10 mouse cellular contexts compared by ENCODE assay signal in the genomic region with DNA sequence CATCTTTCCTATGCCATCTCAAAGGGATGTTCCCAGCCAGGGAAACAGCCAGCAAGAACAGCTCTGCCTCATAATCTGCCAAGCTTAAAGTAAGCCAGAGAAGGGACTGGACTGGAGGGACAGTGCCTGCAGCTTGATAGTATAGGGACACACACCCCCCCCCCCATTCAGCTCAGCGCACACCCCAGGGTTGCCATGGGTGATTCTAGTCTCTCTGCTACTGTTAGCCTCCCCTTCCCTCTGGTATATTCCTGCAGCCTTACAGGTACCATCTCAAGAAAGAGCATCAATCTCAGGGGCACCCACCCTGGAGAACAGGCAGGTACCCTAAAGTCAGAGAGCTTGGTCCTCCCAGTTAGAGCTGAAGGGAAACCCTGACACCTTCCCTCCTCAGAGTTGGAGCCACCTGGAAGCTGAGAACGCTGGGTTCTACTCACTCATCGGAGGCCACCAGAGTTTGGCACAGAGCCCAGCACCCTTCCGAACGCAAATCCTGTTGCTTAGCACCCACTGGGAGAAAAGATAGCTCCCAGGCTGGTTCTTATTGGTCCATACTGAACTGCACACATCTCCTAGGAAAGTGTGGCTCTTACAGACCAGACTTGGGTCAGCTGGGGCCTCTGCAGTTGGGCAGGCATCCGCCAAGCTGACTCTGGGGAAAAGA.
DNase-seq lines count a peak whose midpoint lies in the region; ATAC-seq lines count a peak whose summit lies in the region.
"Had no signal": no experiment of that assay in that cellular context is flagged by ENCODE, and none has a peak within 500 bp of the region (broad histone marks: within the 10 kb centered on the region; RNA-seq: fewer than 3 reads in every experiment).

No protein-coding gene starts in this region.

- DNase-seq in gastrocnemius, postnatal 10 days = peak; percentile 43
- DNase-seq in gastrocnemius, adult 8-10 months (ENCODE audit: low spot score in 2 of 2) = no peak
- DNase-seq in midbrain, embryonic 11.5 days (ENCODE audit: low spot score, missing footprints) = no peak
- DNase-seq in layer of hippocampus, postnatal 25 days (ENCODE audit: extremely low spot score in 1 of 2, low spot score in 1 of 2) = peak; percentile 51 to 81
- no peak for DNase-seq in embryo, embryonic 9.5 days (ENCODE audit: extremely low spot score)
- DNase-seq in spleen, postnatal 4 days (ENCODE audit: low spot score in 2 of 2) = no peak
- DNase-seq: cerebellum, adult 8-10 months had no signal

- H3K27me3 ChIP-seq in midbrain, embryonic 16.5 days (ENCODE audit: control insufficient read depth, insufficient read depth, low read depth, low read length) = no peaks in the 10 kb centered on the region
- no peaks in the 10 kb centered on the region for H3K27me3 ChIP-seq in midbrain, embryonic 11.5 days (ENCODE audit: control insufficient read depth, insufficient read depth, low read length)
- H3K27me3 ChIP-seq in stomach, embryonic 14.5 days (ENCODE audit: control insufficient read depth, insufficient read depth, low read length) = no peaks in the 10 kb centered on the region

- no peak overlapping the region for H3K9ac ChIP-seq in midbrain, embryonic 16.5 days (ENCODE audit: low read depth, low read length)
- no peak overlapping the region for H3K9ac ChIP-seq in midbrain, embryonic 11.5 days (ENCODE audit: low read length)
- no peak overlapping the region for H3K9ac ChIP-seq in stomach, embryonic 14.5 days (replicated peaks; ENCODE audit: low read depth, low read length)
- H3K9ac ChIP-seq: limb, embryonic 13.5 days had no signal

- H3K4me2 ChIP-seq in midbrain, embryonic 16.5 days (ENCODE audit: low read length) = no peak overlapping the region
- no peak overlapping the region for H3K4me2 ChIP-seq in midbrain, embryonic 11.5 days
- H3K4me2 ChIP-seq in stomach, embryonic 14.5 days (replicated peaks; ENCODE audit: low read depth, low read length) = no peak overlapping the region
- H3K4me2 ChIP-seq: limb, embryonic 13.5 days had no signal

- H3K9me3 ChIP-seq in midbrain, embryonic 16.5 days (replicated peaks; ENCODE audit: control insufficient read depth, low read length, poor library complexity, severe bottlenecking) = no peaks in the 10 kb centered on the region
- no peaks in the 10 kb centered on the region for H3K9me3 ChIP-seq in midbrain, embryonic 11.5 days (ENCODE audit: control insufficient read depth, low read length)
- no peaks in the 10 kb centered on the region for H3K9me3 ChIP-seq in stomach, embryonic 14.5 days (ENCODE audit: control insufficient read depth, low read depth, low read length)
- H3K9me3 ChIP-seq: limb, embryonic 13.5 days had no signal

- no peak overlapping the region for H3K4me3 ChIP-seq in midbrain, embryonic 16.5 days (ENCODE audit: low read depth, low read length)
- no peak overlapping the region for H3K4me3 ChIP-seq in midbrain, embryonic 11.5 days (ENCODE audit: low read depth, low read length)
- no peak overlapping the region for H3K4me3 ChIP-seq in stomach, embryonic 14.5 days (ENCODE audit: low read depth, low read length)
- H3K4me3 ChIP-seq: limb, embryonic 13.5 days had no signal

- H3K4me1 ChIP-seq in midbrain, embryonic 16.5 days (ENCODE audit: control insufficient read depth, insufficient read depth, low read length) = peaks cover 4% of the 10 kb centered on the region; the same call in 1 of the 2 replicates
- no peaks in the 10 kb centered on the region for H3K4me1 ChIP-seq in midbrain, embryonic 11.5 days (ENCODE audit: control insufficient read depth, insufficient read depth, low read length)
- H3K4me1 ChIP-seq in stomach, embryonic 14.5 days (ENCODE audit: control insufficient read depth, insufficient read depth, low read length) = peaks cover 10% of the 10 kb centered on the region

- H3K27ac ChIP-seq in midbrain, embryonic 16.5 days (ENCODE audit: low read length) = no peak overlapping the region
- no peak overlapping the region for H3K27ac ChIP-seq in midbrain, embryonic 11.5 days (ENCODE audit: low read depth, low read length)
- 0 out of 2 replicates have a peak overlapping the region, but pooled peaks have one; percentile 21 for H3K27ac ChIP-seq in stomach, embryonic 14.5 days (ENCODE audit: low read length)
- H3K27ac ChIP-seq: limb, embryonic 13.5 days had no signal

- 0 out of 2 replicates have a peak, but pooled peaks have one; percentile 28 for ATAC-seq in midbrain, embryonic 16.5 days
- no peak for ATAC-seq in midbrain, embryonic 11.5 days (ENCODE audit: low FRiP score)
- ATAC-seq in stomach, embryonic 14.5 days (ENCODE audit: insufficient number of reproducible peaks, insufficient read depth, low FRiP score, low read depth) = no peak

- H3K36me3 ChIP-seq in midbrain, embryonic 16.5 days (ENCODE audit: control insufficient read depth, insufficient read depth, low read length) = no peaks in the 10 kb centered on the region
- H3K36me3 ChIP-seq in midbrain, embryonic 11.5 days (ENCODE audit: control insufficient read depth, insufficient read depth, low read length) = no peaks in the 10 kb centered on the region
- H3K36me3 ChIP-seq in stomach, embryonic 14.5 days (ENCODE audit: control insufficient read depth, insufficient read depth, low read length) = no peaks in the 10 kb centered on the region
- H3K36me3 ChIP-seq: limb, embryonic 13.5 days had no signal

- 58% methylated on average over 6 of the region's 6 CpGs for WGBS in midbrain, embryonic 16.5 days
- WGBS in midbrain, embryonic 11.5 days = 87% methylated on average over 6 of the region's 6 CpGs
- 65% methylated on average over 6 of the region's 6 CpGs for WGBS in stomach, embryonic 14.5 days

Comparison
In these comparisons a context has a peak if more than half of its experiments do, and no peak if none do; other contexts are left out.
1. DNase-seq: peak in gastrocnemius, postnatal 10 days (single experiment) and layer of hippocampus, postnatal 25 days (2 of 2); none in gastrocnemius, adult 8-10 months (0 of 2), midbrain, embryonic 11.5 days (single experiment), embryo, embryonic 9.5 days (single experiment) and spleen, postnatal 4 days (0 of 2).